Mouse (Mus musculus) CD4-positive, CD25-positive, alpha-beta regulatory T cell, adult 9 weeks (primary cell): ENCODE results near the gene Tekt2. TPM values are rescaled to one million over a fixed set of nuclear protein-coding genes. Genes with fewer than 3 reads are reported as not detected.

Source experiments
- polyA plus RNA-seq: library from polyadenylated mRNA; unstranded; fragments of 100-300 nt; shearing (Covaris generic); gene quantifications from one replicate; pipeline ENCODE4 v1.2.1, GENCODE M21; 2017

The Tekt2 gene
- not detected for polyA plus RNA-seq

GRCm38 (mm10) chr4:126325281-126325861, at the start of gene Tekt2:
Gene Tekt2 (minus strand): TSS chr4:126325688.

GRCm38 (mm10) chr4:126321111-126321853, 4.2 kb downstream of the Tekt2 start, which contains the start of gene Adprhl2:
Gene Adprhl2 (minus strand): TSS chr4:126321703.

GRCm38 (mm10) chr4:126286492-126286891, 39.0 kb downstream of the Tekt2 start, which contains the start of gene Col8a2:
Gene Col8a2 (plus strand): TSS chr4:126286793.

Other genes starting within 250 kb of the Tekt2 start
- gene Lsm10, start 229.1 kb downstream of the Tekt2 start, polyA plus RNA-seq, result 70.0 TPM
- gene Stk40, start 221.7 kb downstream of the Tekt2 start, polyA plus RNA-seq, result 8.3 TPM
- gene Eva1b, start 177.9 kb downstream of the Tekt2 start, polyA plus RNA-seq, result 24.9 TPM
- gene Sh3d21, start 162.2 kb downstream of the Tekt2 start, polyA plus RNA-seq, result 0.92 TPM
- 267 TPM for gene Thrap3, start 122.9 kb downstream of the Tekt2 start, polyA plus RNA-seq
- 4.3 TPM for gene Map7d1, start 69.3 kb downstream of the Tekt2 start, polyA plus RNA-seq
- gene Trappc3, start 63.4 kb downstream of the Tekt2 start, polyA plus RNA-seq, result 124 TPM
- not detected for gene Col8a2, start 38.9 kb downstream of the Tekt2 start, polyA plus RNA-seq
- 14.5 TPM for gene Adprhl2, start 4.0 kb downstream of the Tekt2 start, polyA plus RNA-seq
- gene Ago3, start 103.9 kb upstream of the Tekt2 start, polyA plus RNA-seq, result 29.9 TPM
- gene Ago1, start 142.9 kb upstream of the Tekt2 start, polyA plus RNA-seq, result 4.7 TPM
- not detected for gene Ago4, start 207.8 kb upstream of the Tekt2 start, polyA plus RNA-seq
- gene Clspn, start 231.2 kb upstream of the Tekt2 start, polyA plus RNA-seq, result 2.3 TPM